8 mouse cellular contexts compared by ENCODE assay signal in genomic region chr4:138325466-138326076, GRCm38 (mm10). TPM values are rescaled to one million over a fixed set of nuclear protein-coding genes. Genes with fewer than 3 reads are reported as not detected.
DNase-seq lines count a peak whose midpoint lies in the region; ATAC-seq lines count a peak whose summit lies in the region.

No protein-coding gene starts in this region.

- H3K9me3 ChIP-seq in intestine, embryonic 16.5 days (ENCODE audit: control insufficient read depth, low read length), result no peaks in the 10 kb centered on the region
- no peaks in the 10 kb centered on the region for H3K9me3 ChIP-seq in midbrain, embryonic 11.5 days (ENCODE audit: control insufficient read depth, low read length)

- H3K4me2 ChIP-seq in intestine, embryonic 16.5 days (ENCODE audit: low read depth, low read length), result peak overlapping the region; percentile 56
- H3K4me2 ChIP-seq in midbrain, embryonic 11.5 days, result peak overlapping the region; percentile 73

- H3K36me3 ChIP-seq in intestine, embryonic 16.5 days (ENCODE audit: control insufficient read depth, insufficient read depth, low read length), result no peaks in the 10 kb centered on the region
- no peaks in the 10 kb centered on the region for H3K36me3 ChIP-seq in midbrain, embryonic 11.5 days (ENCODE audit: control insufficient read depth, insufficient read depth, low read length)

- H3K4me1 ChIP-seq in intestine, embryonic 16.5 days (ENCODE audit: control insufficient read depth, insufficient read depth, low read length), result peaks cover 17% of the 10 kb centered on the region
- H3K4me1 ChIP-seq in midbrain, embryonic 11.5 days (ENCODE audit: control insufficient read depth, insufficient read depth, low read length), result peaks cover 18% of the 10 kb centered on the region

- peak overlapping the region; percentile 92 for H3K4me3 ChIP-seq in intestine, embryonic 16.5 days (ENCODE audit: low read length)
- H3K4me3 ChIP-seq in midbrain, embryonic 11.5 days (ENCODE audit: low read depth, low read length), result peak overlapping the region; percentile 82

- WGBS in intestine, embryonic 16.5 days, result under 1% methylated on average over 45 of the region's 45 CpGs
- under 1% methylated on average over 42 of the region's 45 CpGs for WGBS in midbrain, embryonic 11.5 days

- H3K27me3 ChIP-seq in intestine, embryonic 16.5 days (replicated peaks; ENCODE audit: control insufficient read depth, insufficient read depth, low read length), result no peaks in the 10 kb centered on the region
- no peaks in the 10 kb centered on the region for H3K27me3 ChIP-seq in midbrain, embryonic 11.5 days (ENCODE audit: control insufficient read depth, insufficient read depth, low read length)

- intact Hi-C loops in gastrocnemius, postnatal 36 days (cut with DNase I), result loop anchor here (2.0 kb wide), 1 partner anchor 53 kb away; no protein-coding TSS in a partner anchor
- intact Hi-C loops in left cerebral cortex, postnatal 36 days (cut with DNase I), result loop anchor here (2.0 kb wide), 1 partner anchor 53 kb away; no protein-coding TSS in a partner anchor

- ATAC-seq in intestine, embryonic 16.5 days, result peak; percentile 92
- peak; percentile 90 for ATAC-seq in midbrain, embryonic 11.5 days (ENCODE audit: low FRiP score)

- DNase-seq in adrenal gland, adult 8-10 months, result peak; percentile 96
- peak; percentile 70 for DNase-seq in embryo, embryonic 11.5 days (ENCODE audit: low read depth, low spot score)
- DNase-seq in gastrocnemius, postnatal 36 days, result peak; percentile 98
- peak; percentile 89 to 91 for DNase-seq in left cerebral cortex, postnatal 36 days (ENCODE audit: low spot score in 2 of 2)
- peak; percentile 99 for DNase-seq in midbrain, embryonic 11.5 days (ENCODE audit: low spot score, missing footprints)
- DNase-seq in right cerebral cortex, postnatal 4 days, result peak; percentile 81
- peak; percentile 92 for DNase-seq in yolk sac, embryonic 10.5 days (ENCODE audit: low spot score)

- H3K9ac ChIP-seq in intestine, embryonic 16.5 days (ENCODE audit: low read depth, low read length), result peak overlapping the region; percentile 96
- peak overlapping the region; percentile 85 for H3K9ac ChIP-seq in midbrain, embryonic 11.5 days (ENCODE audit: low read length)

- H3K27ac ChIP-seq in intestine, embryonic 16.5 days (ENCODE audit: low read length), result peak overlapping the region; percentile 95
- H3K27ac ChIP-seq in midbrain, embryonic 11.5 days (ENCODE audit: low read depth, low read length), result peak overlapping the region; percentile 94

RNA-seq across cellular contexts. Expression of gene Pink1, which starts 0.5 kb away (rescaled TPM):
- total RNA-seq in adrenal gland, adult 8-10 months (2022), result 100 to 1,000 TPM; 172 to 218 (median 206) TPM
- 100 to 1,000 TPM; 452 to 656 TPM for total RNA-seq in gastrocnemius, postnatal 36 days (2021)
- 30.7 and 38.9 TPM in 2 replicates for polyA plus RNA-seq in intestine, embryonic 16.5 days (2015; fragmentation: Nextera tagmentation; extraction: Ambion mirVana)
- total RNA-seq in left cerebral cortex, postnatal 36 days (2021), result 100 to 1,000 TPM; 270 to 338 TPM
- 21.6 and 22.4 TPM in 2 replicates for polyA plus RNA-seq in midbrain, embryonic 11.5 days (2014; fragmentation: Nextera tagmentation; extraction: Ambion mirVana)

RNA-seq across cellular contexts. Expression of gene Ddost, which starts 21.0 kb away (rescaled TPM):
- total RNA-seq in adrenal gland, adult 8-10 months (2022), result 100 to 1,000 TPM; 138 to 154 (median 143) TPM
- 10 to 100 TPM; 31.3 to 31.8 TPM for total RNA-seq in gastrocnemius, postnatal 36 days (2021)
- 415 and 427 TPM in 2 replicates for polyA plus RNA-seq in intestine, embryonic 16.5 days (2015; fragmentation: Nextera tagmentation; extraction: Ambion mirVana)
- 10 to 100 TPM; 84.1 to 91.4 TPM for total RNA-seq in left cerebral cortex, postnatal 36 days (2021)
- 209 and 219 TPM in 2 replicates for polyA plus RNA-seq in midbrain, embryonic 11.5 days (2014; fragmentation: Nextera tagmentation; extraction: Ambion mirVana)

RNA-seq across cellular contexts. Expression of gene Cda, which starts 42.2 kb away (rescaled TPM):
- total RNA-seq in adrenal gland, adult 8-10 months (2022), result 10 to 100 TPM in 2 of 4 experiments, 1 to 10 TPM in 2; 7.2 to 20.4 (median 14.7) TPM
- under 1 TPM in 1 of 2 experiments, not detected in 1; 0.62 TPM for total RNA-seq in gastrocnemius, postnatal 36 days (2021)
- polyA plus RNA-seq in intestine, embryonic 16.5 days (2015; fragmentation: Nextera tagmentation; extraction: Ambion mirVana), result 39.2 and 42.4 TPM in 2 replicates
- total RNA-seq in left cerebral cortex, postnatal 36 days (2021), result 1 to 10 TPM; 3.5 to 3.7 TPM
- 1.7 and 2.0 TPM in 2 replicates for polyA plus RNA-seq in midbrain, embryonic 11.5 days (2014; fragmentation: Nextera tagmentation; extraction: Ambion mirVana)

Comparison
In these comparisons a context has a peak if more than half of its experiments do, and no peak if none do; other contexts are left out.
1. Peak in every context shown above with its lines: DNase-seq, ATAC-seq, H3K4me3 ChIP-seq and H3K27ac ChIP-seq.